ENCODE assay signal across 8 mouse cellular contexts in the genomic region with DNA sequence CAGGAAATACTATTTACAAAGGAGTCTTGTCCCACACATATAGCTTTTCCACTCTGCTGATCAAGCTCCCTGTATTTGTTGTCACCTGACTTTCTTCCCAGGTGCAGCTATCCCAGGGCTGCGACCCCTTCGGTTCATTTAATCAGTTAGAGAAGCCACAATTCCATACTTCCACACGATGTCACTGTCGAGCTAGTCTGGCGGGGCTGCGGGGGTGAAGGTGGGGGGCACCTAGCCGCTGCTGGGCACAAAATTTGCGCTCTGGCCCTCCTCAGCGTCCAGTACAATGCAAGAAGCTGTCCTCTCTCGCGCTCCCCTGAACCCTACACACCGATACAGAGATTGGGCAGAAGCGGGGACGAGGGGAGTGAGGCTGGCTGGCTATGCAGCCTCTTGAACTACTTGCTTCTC. TPM values are rescaled to one million over a fixed set of nuclear protein-coding genes. Genes with fewer than 3 reads are reported as not detected.
A peak's percentile ranks its signal among the peaks of the same experiment; 100 is the strongest.
DNase-seq lines count a peak whose midpoint lies in the region; ATAC-seq and TF ChIP-seq lines count a peak whose summit lies in the region.

No protein-coding gene starts in this region.

- no peaks in the 10 kb centered on the region for H3K9me3 ChIP-seq in hindbrain, embryonic 14.5 days (ENCODE audit: control insufficient read depth, low read length)
- H3K9me3 ChIP-seq in limb, embryonic 15.5 days, result no peaks in the 10 kb centered on the region

- WGBS in thymus, adult 2 months, result 35% methylated on average over 14 of the region's 14 CpGs
- WGBS in hindbrain, embryonic 14.5 days, result 3% methylated on average over 14 of the region's 14 CpGs
- 5% methylated on average over 14 of the region's 14 CpGs for WGBS in limb, embryonic 15.5 days
- WGBS in olfactory bulb, adult 2 months, result 2% methylated on average over 14 of the region's 14 CpGs

- TF ChIP-seq POLR2A in thymus, adult 2 months (IDR thresholded peaks at IDR 0.05; ENCODE audit: control insufficient read depth, extremely low read depth, insufficient read depth, low read length, poor library complexity), result no peak
- no peak for TF ChIP-seq POLR2A in olfactory bulb, adult 2 months (IDR thresholded peaks at IDR 0.05; ENCODE audit: insufficient read depth, low read depth, low read length)

- no peaks in the 10 kb centered on the region for H3K36me3 ChIP-seq in thymus, adult 2 months (ENCODE audit: control insufficient read depth, insufficient read depth, low read length)
- no peaks in the 10 kb centered on the region for H3K36me3 ChIP-seq in hindbrain, embryonic 14.5 days (replicated peaks; ENCODE audit: control insufficient read depth, insufficient read depth)
- H3K36me3 ChIP-seq in limb, embryonic 15.5 days, result no peaks in the 10 kb centered on the region

- peak overlapping the region; percentile 31; the same call in 1 of the 2 replicates for H3K9ac ChIP-seq in hindbrain, embryonic 14.5 days
- H3K9ac ChIP-seq in limb, embryonic 15.5 days, result 0 out of 2 replicates have a peak overlapping the region, but pooled peaks have one; percentile 14

- peak; percentile 33 for DNase-seq in adrenal gland, postnatal 10 days
- DNase-seq in adrenal gland, postnatal 36 days, result no peak
- DNase-seq in thymus, adult 2 months, result peak; percentile 46
- DNase-seq in thymus, adult 18-20 months, result no peak
- DNase-seq in hindbrain, embryonic 14.5 days (ENCODE audit: low spot score), result peak; percentile 56
- DNase-seq in urinary bladder, postnatal 4 days (ENCODE audit: low spot score in 2 of 2), result no peak

- no peak overlapping the region for H3K4me3 ChIP-seq in thymus, adult 2 months (ENCODE audit: control insufficient read depth, insufficient read depth, low read length)
- peak overlapping the region; percentile 20 for H3K4me3 ChIP-seq in hindbrain, embryonic 14.5 days (replicated peaks; ENCODE audit: low read length)
- peak overlapping the region; percentile 31 for H3K4me3 ChIP-seq in limb, embryonic 15.5 days
- H3K4me3 ChIP-seq in olfactory bulb, adult 2 months (ENCODE audit: insufficient read depth, low read depth, low read length), result peak overlapping the region; percentile 24

- ATAC-seq in hindbrain, embryonic 14.5 days (ENCODE audit: low FRiP score), result peak; percentile 51; the same call in 1 of the 2 replicates
- no peak for ATAC-seq in limb, embryonic 15.5 days (ENCODE audit: insufficient number of reproducible peaks, low FRiP score, low TSS enrichment, low read depth)

- no peaks in the 10 kb centered on the region for H3K27me3 ChIP-seq in thymus, adult 2 months (ENCODE audit: control insufficient read depth, insufficient read depth, low read length)
- H3K27me3 ChIP-seq in hindbrain, embryonic 14.5 days (ENCODE audit: control insufficient read depth, insufficient read depth, low read length), result no peaks in the 10 kb centered on the region
- H3K27me3 ChIP-seq in limb, embryonic 15.5 days, result no peaks in the 10 kb centered on the region

- H3K4me2 ChIP-seq in hindbrain, embryonic 14.5 days (replicated peaks), result peak overlapping the region; percentile 56
- H3K4me2 ChIP-seq in limb, embryonic 15.5 days, result peak overlapping the region; percentile 52

- peak; percentile 50; the same call in 1 of the 2 replicates for TF ChIP-seq CTCF in thymus, adult 2 months (IDR thresholded peaks at IDR 0.05; ENCODE audit: borderline replicate concordance, control insufficient read depth, extremely low read depth, insufficient read depth, low read length, poor library complexity)
- peak; percentile 67 for TF ChIP-seq CTCF in olfactory bulb, adult 2 months (IDR thresholded peaks at IDR 0.05; ENCODE audit: insufficient read depth, low read depth, low read length)

- H3K27ac ChIP-seq in thymus, adult 2 months (ENCODE audit: control insufficient read depth, insufficient read depth, low read length), result no peak overlapping the region
- no peak overlapping the region for H3K27ac ChIP-seq in hindbrain, embryonic 14.5 days
- no peak overlapping the region for H3K27ac ChIP-seq in limb, embryonic 15.5 days
- H3K27ac ChIP-seq in olfactory bulb, adult 2 months (ENCODE audit: insufficient read depth, low read depth, low read length), result no peak overlapping the region

- H3K4me1 ChIP-seq in thymus, adult 2 months (replicated peaks; ENCODE audit: control insufficient read depth, insufficient read depth, low read length), result peaks cover 17% of the 10 kb centered on the region
- 0 out of 2 replicates have a peak, but pooled peaks cover 5% of the 10 kb centered on the region for H3K4me1 ChIP-seq in hindbrain, embryonic 14.5 days (replicated peaks; ENCODE audit: control insufficient read depth, insufficient read depth, low read length)
- H3K4me1 ChIP-seq in limb, embryonic 15.5 days, result peaks cover 8% of the 10 kb centered on the region
- H3K4me1 ChIP-seq in olfactory bulb, adult 2 months (ENCODE audit: control insufficient read depth, insufficient read depth, low read length), result peaks cover 4% of the 10 kb centered on the region; the same call in 1 of the 2 replicates

RNA-seq across cellular contexts. Expression of a gene that starts 21.6 kb away (rescaled TPM):
- 1 to 10 TPM in 1 of 2 experiments, under 1 TPM in 1; 0.58 to 1.4 TPM for total RNA-seq in adrenal gland, postnatal 10 days (2021)
- under 1 TPM in 1 of 2 experiments, not detected in 1; 0.36 TPM for total RNA-seq in adrenal gland, postnatal 36 days (2021)
- 0.10 and 0.38 TPM in 2 replicates for polyA plus RNA-seq in thymus, adult 2 months (2012; rRNA removed)
- polyA plus RNA-seq in hindbrain, embryonic 14.5 days (2014; fragmentation: Nextera tagmentation; extraction: Ambion mirVana), result 9.2 and 11.9 TPM in 2 replicates
- 0.04 TPM in 1 of 2 replicates, not detected in the other for polyA plus RNA-seq in limb, embryonic 15.5 days (2015; fragmentation: Nextera tagmentation; extraction: Ambion mirVana)
- not detected in 2 replicates for polyA plus RNA-seq in olfactory bulb, adult 2 months (2012; ENCODE audit: insufficient read depth, insufficient read length, low replicate concordance, missing spikeins)

RNA-seq across cellular contexts. Expression of a gene that starts 48.4 kb away (rescaled TPM):
- not detected for total RNA-seq in adrenal gland, postnatal 10 days (2021)
- not detected for total RNA-seq in adrenal gland, postnatal 36 days (2021)
- polyA plus RNA-seq in thymus, adult 2 months (2012; rRNA removed), result 0.16 TPM in 1 of 2 replicates, not detected in the other
- polyA plus RNA-seq in hindbrain, embryonic 14.5 days (2014; fragmentation: Nextera tagmentation; extraction: Ambion mirVana), result 3.5 and 3.7 TPM in 2 replicates
- 0.06 TPM in 1 of 2 replicates, not detected in the other for polyA plus RNA-seq in limb, embryonic 15.5 days (2015; fragmentation: Nextera tagmentation; extraction: Ambion mirVana)
- polyA plus RNA-seq in olfactory bulb, adult 2 months (2012; ENCODE audit: insufficient read depth, insufficient read length, low replicate concordance, missing spikeins), result not detected in 2 replicates

Comparison
In these comparisons a context has a peak if more than half of its experiments do, and no peak if none do; other contexts are left out.
1. DNase-seq: peak in adrenal gland, postnatal 10 days (single experiment), thymus, adult 2 months (single experiment) and hindbrain, embryonic 14.5 days (single experiment); none in adrenal gland, postnatal 36 days (0 of 2), thymus, adult 18-20 months (0 of 2) and urinary bladder, postnatal 4 days (0 of 2).